Mouse (Mus musculus): Measurements from ENCODE around the gene Lars2. TPM values are rescaled to one million over a fixed set of nuclear protein-coding genes. Genes with fewer than 3 reads are reported as not detected.

Lars2 gene
- polyA plus RNA-seq, 1 experiment from 2014 or later, result 547 TPM

DNA sequence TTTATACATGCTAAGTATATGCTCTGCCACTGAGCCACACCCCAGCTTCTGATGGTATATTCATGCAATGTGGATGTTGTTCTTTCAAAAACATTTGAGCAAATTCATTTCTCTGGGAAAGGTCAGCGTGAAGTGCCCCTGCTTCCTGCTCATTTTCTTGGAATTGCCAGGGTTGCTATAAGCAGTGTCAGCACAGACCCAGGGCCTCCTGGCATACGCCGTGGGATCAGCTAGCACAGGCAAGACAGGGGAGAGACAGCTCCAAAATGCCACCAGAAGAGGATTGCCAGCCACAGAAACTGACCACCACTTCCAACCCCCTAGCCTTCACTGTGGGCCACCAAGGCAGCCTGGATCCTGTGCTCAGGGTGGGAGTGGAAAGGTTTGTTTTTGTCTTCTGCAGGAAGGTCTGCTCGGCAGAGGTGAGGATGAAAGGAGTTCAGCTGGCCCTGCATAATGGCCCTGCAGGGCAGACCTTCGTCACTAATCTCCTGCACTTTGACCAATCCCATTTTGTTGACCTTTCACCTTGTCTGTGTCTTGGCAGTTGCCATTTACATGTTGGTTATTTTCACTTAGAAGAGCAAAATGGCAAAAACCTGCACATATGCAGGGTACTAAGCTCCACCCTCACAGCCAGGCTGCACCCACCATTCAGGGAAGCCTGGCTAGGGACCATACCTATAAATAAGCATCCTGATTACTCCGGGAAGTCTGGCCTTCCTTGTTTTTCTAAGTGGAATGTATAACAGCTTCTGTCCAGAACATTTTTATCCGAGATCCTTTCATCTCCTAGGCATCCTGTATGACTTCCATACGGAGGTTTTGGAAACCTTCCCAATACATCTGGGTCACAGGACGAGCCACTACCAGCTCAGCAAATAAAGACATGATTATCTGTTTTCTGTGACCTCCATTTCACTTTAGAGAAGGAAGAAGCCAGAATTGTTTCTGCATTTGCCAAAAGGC lies 90.2 kb downstream of the Lars2 start:
- WGBS, result 29% methylated on average over 9 of the region's 9 CpGs
- no peaks in the 10 kb centered on the region for H3K9me3 ChIP-seq (replicated peaks; ENCODE audit: control insufficient read depth, low read length)
- H3K4me3 ChIP-seq (ENCODE audit: low read length), result no peak overlapping the region
- ATAC-seq (replicated peaks; ENCODE audit: extremely low read depth, insufficient read depth, low FRiP score), result peak; percentile 7; the same call in 1 of the 2 replicates
- H3K4me1 ChIP-seq (ENCODE audit: control insufficient read depth, insufficient read depth, low read length), result peaks cover 27% of the 10 kb centered on the region
- H3K9ac ChIP-seq (ENCODE audit: low read length), result peak overlapping the region; percentile 31; the same call in 1 of the 2 replicates
- H3K36me3 ChIP-seq (ENCODE audit: control insufficient read depth, insufficient read depth), result peaks cover 9% of the 10 kb centered on the region; the same call in 1 of the 2 replicates
- H3K27me3 ChIP-seq (ENCODE audit: control insufficient read depth, insufficient read depth, low read length), result no peaks in the 10 kb centered on the region
- peak overlapping the region; percentile 95 for H3K27ac ChIP-seq (ENCODE audit: low read length)
- H3K4me2 ChIP-seq (ENCODE audit: low read depth, low read length), result peak overlapping the region; percentile 15; the same call in 1 of the 2 replicates

- Histone ChIP-seq H3K36me3 (ENCODE audit: control insufficient read depth, insufficient read depth) (peaks cover 8% of the 10 kb centered on the region; the same call in 1 of the 2 replicates), H3K4me2 (ENCODE audit: low read depth, low read length) (peak overlapping the region; percentile 15; the same call in 1 of the 2 replicates), H3K9ac (ENCODE audit: low read length) (0 out of 2 replicates have a peak overlapping the region, but pooled peaks have one; percentile 31), H3K4me3 (ENCODE audit: low read length) (no peak overlapping the region), H3K27me3 (ENCODE audit: control insufficient read depth, insufficient read depth, low read length) (no peaks in the 10 kb centered on the region), H3K27ac (ENCODE audit: low read length) (peak overlapping the region; percentile 95), H3K4me1 (ENCODE audit: control insufficient read depth, insufficient read depth, low read length) (peaks cover 27% of the 10 kb centered on the region), H3K9me3 (replicated peaks; ENCODE audit: control insufficient read depth, low read length) (no peaks in the 10 kb centered on the region)
- ATAC-seq (replicated peaks; ENCODE audit: extremely low read depth, insufficient read depth, low FRiP score), result no peak
- WGBS, result 15% methylated on average over 2 of the region's 2 CpGs
Observed at GRCm38 (mm10) chr9:123457603-123458002, 90.9 kb downstream of the Lars2 start.

DNA sequence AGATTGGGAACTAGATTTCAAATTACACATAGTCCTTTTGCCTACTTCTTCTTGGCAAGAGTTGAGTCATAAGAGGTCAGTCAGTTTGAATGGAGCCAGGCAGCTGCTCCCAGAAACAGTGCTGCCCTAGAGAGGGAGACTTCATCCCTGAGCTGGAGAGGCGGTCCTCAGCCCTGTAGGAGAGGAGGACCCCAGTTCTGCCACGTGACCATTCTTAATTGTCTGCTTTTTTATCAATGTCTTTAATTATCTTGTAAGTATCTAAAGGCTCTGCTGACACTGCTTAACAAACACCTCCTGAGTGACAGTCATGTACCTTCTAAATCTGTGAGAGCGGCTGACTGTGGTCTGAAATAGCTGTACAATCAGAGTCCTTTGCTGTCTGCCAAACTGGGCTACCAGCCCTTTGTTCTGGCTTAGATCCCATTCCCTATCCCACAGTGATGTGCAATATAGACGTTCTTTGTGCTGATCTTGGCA lies 100.5 kb downstream of the Lars2 start:
- H3K9ac ChIP-seq (ENCODE audit: low read length), result peak overlapping the region; percentile 11; the same call in 1 of the 2 replicates
- H3K27me3 ChIP-seq (ENCODE audit: control insufficient read depth, insufficient read depth, low read length), result no peaks in the 10 kb centered on the region
- no peaks in the 10 kb centered on the region for H3K9me3 ChIP-seq (replicated peaks; ENCODE audit: control insufficient read depth, low read length)
- H3K4me2 ChIP-seq (ENCODE audit: low read depth, low read length), result no peak overlapping the region
- H3K27ac ChIP-seq (ENCODE audit: low read length), result peak overlapping the region; percentile 87
- 31% methylated on average over 4 of the region's 4 CpGs for WGBS
- H3K4me1 ChIP-seq (ENCODE audit: control insufficient read depth, insufficient read depth, low read length), result peaks cover 28% of the 10 kb centered on the region
- ATAC-seq (replicated peaks; ENCODE audit: extremely low read depth, insufficient read depth, low FRiP score), result peak; percentile 89
- no peak overlapping the region for H3K4me3 ChIP-seq (ENCODE audit: low read length)
- H3K36me3 ChIP-seq (ENCODE audit: control insufficient read depth, insufficient read depth), result no peaks in the 10 kb centered on the region

DNA sequence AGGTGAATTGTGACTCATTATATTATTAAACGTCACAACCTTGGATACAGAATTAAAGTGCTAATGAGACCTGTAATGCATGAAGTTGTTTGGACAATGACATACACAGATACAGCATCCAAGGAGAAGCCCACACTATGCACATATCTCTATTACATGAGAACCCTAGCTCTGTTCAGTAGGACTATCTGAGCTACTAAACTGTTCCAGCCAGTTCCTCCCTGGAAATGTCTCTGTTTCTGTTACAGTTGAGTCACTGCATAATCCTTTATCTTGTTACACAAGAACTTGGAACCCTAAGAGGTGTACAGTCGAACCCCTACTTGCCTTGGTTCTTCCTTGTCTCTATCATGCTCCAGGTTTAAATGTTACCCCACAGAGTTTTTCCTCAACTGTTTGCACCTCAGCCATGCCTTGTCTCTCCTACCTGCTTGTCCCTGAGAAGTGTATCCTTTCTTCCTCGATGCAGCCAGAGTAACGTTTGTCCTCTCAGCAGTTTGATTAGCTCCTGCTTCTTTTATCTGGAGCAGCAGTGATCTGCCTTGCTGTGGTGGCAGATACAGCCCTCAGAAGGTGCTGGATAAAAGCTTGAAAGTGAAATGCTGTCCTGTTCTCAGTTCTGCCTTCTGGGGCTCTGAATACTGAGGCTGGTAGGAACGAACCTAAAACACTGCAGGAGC lies 101.8 kb downstream of the Lars2 start:
- Histone ChIP-seq H3K4me3 (ENCODE audit: low read length) (no peak overlapping the region), H3K27me3 (ENCODE audit: control insufficient read depth, insufficient read depth, low read length) (no peaks in the 10 kb centered on the region), H3K4me2 (ENCODE audit: low read depth, low read length) (no peak overlapping the region), H3K9ac (ENCODE audit: low read length) (no peak overlapping the region), H3K9me3 (replicated peaks; ENCODE audit: control insufficient read depth, low read length) (no peaks in the 10 kb centered on the region), H3K27ac (ENCODE audit: low read length) (peak overlapping the region; percentile 44; the same call in 1 of the 2 replicates), H3K4me1 (ENCODE audit: control insufficient read depth, insufficient read depth, low read length) (peaks cover 28% of the 10 kb centered on the region), H3K36me3 (ENCODE audit: control insufficient read depth, insufficient read depth) (no peaks in the 10 kb centered on the region)
- no peak for ATAC-seq (replicated peaks; ENCODE audit: extremely low read depth, insufficient read depth, low FRiP score)
- WGBS, result 39% methylated on average over 5 of the region's 5 CpGs

- Histone ChIP-seq H3K9me3 (replicated peaks; ENCODE audit: control insufficient read depth, low read length) (no peaks in the 10 kb centered on the region), H3K36me3 (ENCODE audit: control insufficient read depth, insufficient read depth) (no peaks in the 10 kb centered on the region), H3K27me3 (ENCODE audit: control insufficient read depth, insufficient read depth, low read length) (no peaks in the 10 kb centered on the region), H3K27ac (ENCODE audit: low read length) (no peak overlapping the region), H3K4me1 (ENCODE audit: control insufficient read depth, insufficient read depth, low read length) (peaks cover 28% of the 10 kb centered on the region), H3K4me3 (ENCODE audit: low read length) (no peak overlapping the region), H3K9ac (ENCODE audit: low read length) (no peak overlapping the region), H3K4me2 (ENCODE audit: low read depth, low read length) (no peak overlapping the region)
- ATAC-seq (replicated peaks; ENCODE audit: extremely low read depth, insufficient read depth, low FRiP score), result no peak
Observed at GRCm38 (mm10) chr9:123469087-123469486, 102.4 kb downstream of the Lars2 start.

- Histone ChIP-seq H3K9ac (ENCODE audit: low read length) (no peak overlapping the region), H3K36me3 (ENCODE audit: control insufficient read depth, insufficient read depth) (no peaks in the 10 kb centered on the region), H3K4me3 (ENCODE audit: low read length) (no peak overlapping the region), H3K4me2 (ENCODE audit: low read depth, low read length) (no peak overlapping the region), H3K4me1 (ENCODE audit: control insufficient read depth, insufficient read depth, low read length) (peaks cover 23% of the 10 kb centered on the region), H3K27ac (ENCODE audit: low read length) (peak overlapping the region; percentile 49), H3K9me3 (replicated peaks; ENCODE audit: control insufficient read depth, low read length) (no peaks in the 10 kb centered on the region), H3K27me3 (ENCODE audit: control insufficient read depth, insufficient read depth, low read length) (no peaks in the 10 kb centered on the region)
- no peak for ATAC-seq (replicated peaks; ENCODE audit: extremely low read depth, insufficient read depth, low FRiP score)
Observed at GRCm38 (mm10) chr9:123473377-123473776, 106.7 kb downstream of the Lars2 start.

GRCm38 (mm10) chr9:123475569-123475968 lies 108.8 kb downstream of the Lars2 start:
- WGBS, result 58% methylated on average over 1 of the region's 1 CpGs
- H3K4me3 ChIP-seq (ENCODE audit: low read length), result no peak overlapping the region
- peaks cover 30% of the 10 kb centered on the region for H3K4me1 ChIP-seq (ENCODE audit: control insufficient read depth, insufficient read depth, low read length)
- H3K4me2 ChIP-seq (ENCODE audit: low read depth, low read length), result no peak overlapping the region
- H3K27me3 ChIP-seq (ENCODE audit: control insufficient read depth, insufficient read depth, low read length), result no peaks in the 10 kb centered on the region
- H3K9me3 ChIP-seq (replicated peaks; ENCODE audit: control insufficient read depth, low read length), result no peaks in the 10 kb centered on the region
- H3K27ac ChIP-seq (ENCODE audit: low read length), result peak overlapping the region; percentile 49; the same call in 1 of the 2 replicates
- H3K36me3 ChIP-seq (ENCODE audit: control insufficient read depth, insufficient read depth), result no peaks in the 10 kb centered on the region
- no peak overlapping the region for H3K9ac ChIP-seq (ENCODE audit: low read length)
- ATAC-seq (replicated peaks; ENCODE audit: extremely low read depth, insufficient read depth, low FRiP score), result no peak

GRCm38 (mm10) chr9:123478031-123478585 lies 111.4 kb downstream of the Lars2 start:
- Histone ChIP-seq H3K27me3 (ENCODE audit: control insufficient read depth, insufficient read depth, low read length) (no peaks in the 10 kb centered on the region), H3K27ac (ENCODE audit: low read length) (peak overlapping the region; percentile 85), H3K9ac (ENCODE audit: low read length) (peak overlapping the region; percentile 71), H3K36me3 (ENCODE audit: control insufficient read depth, insufficient read depth) (peaks cover 4% of the 10 kb centered on the region), H3K4me2 (ENCODE audit: low read depth, low read length) (peak overlapping the region; percentile 81), H3K4me1 (ENCODE audit: control insufficient read depth, insufficient read depth, low read length) (peaks cover 51% of the 10 kb centered on the region), H3K4me3 (ENCODE audit: low read length) (peak overlapping the region; percentile 54), H3K9me3 (replicated peaks; ENCODE audit: control insufficient read depth, low read length) (no peaks in the 10 kb centered on the region)
- ATAC-seq (replicated peaks; ENCODE audit: extremely low read depth, insufficient read depth, low FRiP score), result peak; percentile 60
- WGBS, result 2% methylated on average over 29 of the region's 29 CpGs
